Mouse (Mus musculus) skeletal muscle tissue, postnatal 0 days (tissue): ENCODE results near the gene Usp44. TPM values are rescaled to one million over a fixed set of nuclear protein-coding genes. Genes with fewer than 3 reads are reported as not detected.

Experiments
- polyA plus RNA-seq: library from polyadenylated mRNA; unstranded; fragments of >200 nt; fragmentation: Nextera tagmentation; extraction: Ambion mirVana; gene quantifications from 2 replicates; pipeline ENCODE4 v1.2.1, GENCODE M21; 2015

Usp44 gene
- polyA plus RNA-seq: 0.36 and 0.43 TPM in 2 replicates

DNA sequence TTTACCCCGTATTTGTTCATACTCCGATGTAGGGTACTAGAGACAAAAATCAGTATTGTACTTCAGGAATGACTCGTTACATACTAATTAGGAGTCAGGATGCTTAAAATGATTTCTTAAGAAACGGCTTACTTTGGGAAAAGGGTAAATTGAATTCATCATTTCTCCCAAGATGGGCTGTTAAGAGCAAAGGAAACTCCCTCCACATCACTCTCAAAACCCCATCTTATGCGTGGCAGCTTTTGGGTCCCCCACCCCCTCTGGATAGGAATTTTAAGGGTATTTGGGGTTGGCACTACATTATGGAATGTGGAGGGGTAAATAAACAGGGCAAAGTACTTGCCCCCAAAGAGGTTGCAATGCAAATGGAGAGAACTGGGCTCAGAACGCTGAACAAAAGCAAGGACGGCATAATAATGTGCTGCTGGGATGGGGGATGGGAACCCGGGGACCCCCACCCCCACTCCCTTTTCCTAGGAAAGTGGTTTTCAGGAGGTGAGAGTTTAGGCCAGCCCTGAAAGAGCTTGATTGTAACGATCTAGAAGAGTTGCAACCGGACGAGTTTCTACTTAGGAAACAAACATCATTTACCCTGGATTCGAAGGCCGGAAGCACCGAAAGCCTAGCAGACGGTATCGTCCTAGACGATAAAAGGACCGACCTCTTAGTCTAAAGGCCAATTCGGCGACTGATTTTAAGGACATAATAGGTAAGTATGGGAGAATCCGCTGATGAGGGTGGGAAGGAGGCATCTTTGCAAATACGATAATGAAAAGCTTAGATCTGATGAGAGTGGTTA lies at the start of gene Usp44:
Gene Usp44, plus strand, starts transcription at position 625 of the 799 bp plus-strand sequence.

GRCm38 (mm10) chr10:93897043-93897646 lies 65.8 kb downstream of the Usp44 start, which contains the start of gene Metap2:
Gene Metap2 (minus strand): TSS chr10:93897093.

Other genes with a start within 250 kb of the Usp44 start
- 50.5 and 62.8 TPM in 2 replicates for gene Snrpf, start 241.8 kb upstream of the Usp44 start, polyA plus RNA-seq
- 0.50 and 0.77 TPM in 2 replicates for gene Ntn4, start 190.9 kb upstream of the Usp44 start, polyA plus RNA-seq
- gene Metap2, start 65.5 kb downstream of the Usp44 start, polyA plus RNA-seq: 126 and 147 TPM in 2 replicates
- 19.7 and 20.0 TPM in 2 replicates for gene Vezt, start 204.3 kb downstream of the Usp44 start, polyA plus RNA-seq
- gene Fgd6, start 204.4 kb downstream of the Usp44 start, polyA plus RNA-seq: 0.66 and 0.68 TPM in 2 replicates